Mouse (Mus musculus) forebrain, postnatal 0 days (tissue): ENCODE data around the gene Rbm44. TPM values are rescaled to one million over a fixed set of nuclear protein-coding genes. Genes with fewer than 3 reads are reported as not detected.

Experiments
- ATAC-seq: fragments of 200-750 bp; cut with Nextera tagmentation; 2 replicates; pipeline ENCODE4 v1.8.0; 2017; ENCODE audit warnings: mild to moderate bottlenecking, moderate library complexity
- DNase-seq: peaks from one replicate; pipeline ENCODE4 v3.0.0-alpha.2; 2015
- H3K27ac ChIP-seq: fragments of 300-500 bp; sonication (generic); 2 replicates; pipeline ENCODE4 v1.5.1; 2014; ENCODE audit warnings: low read depth, mild to moderate bottlenecking, antibody characterized with exemption, low read length, moderate library complexity, mixed read lengths
- H3K27me3 ChIP-seq: fragments of 300-500 bp; sonication (generic); 2 replicates; pipeline ENCODE4 v1.6.1; 2014; ENCODE audit warnings: mild to moderate bottlenecking, low read length, mixed read lengths; ENCODE audit not compliant: insufficient read depth
- H3K36me3 ChIP-seq: fragments of 300-500 bp; sonication (generic); 2 replicates; pipeline ENCODE4 v1.6.1; 2014; ENCODE audit warnings: mild to moderate bottlenecking, moderate library complexity; ENCODE audit not compliant: insufficient read depth
- H3K4me1 ChIP-seq: fragments of 300-500 bp; sonication (generic); 2 replicates; pipeline ENCODE4 v1.6.1; 2014; ENCODE audit warnings: antibody characterized with exemption; ENCODE audit not compliant: insufficient read depth
- H3K4me2 ChIP-seq: fragments of 300-500 bp; sonication (generic); 2 replicates; pipeline ENCODE4 v1.6.1; 2014; ENCODE audit warnings: low read depth, mild to moderate bottlenecking, moderate library complexity
- H3K4me3 ChIP-seq: fragments of 300-500 bp; sonication (generic); 2 replicates; pipeline ENCODE4 v1.5.1; 2014; ENCODE audit warnings: low read depth, low read length, mixed read lengths
- H3K9ac ChIP-seq: fragments of 300-500 bp; sonication (generic); 2 replicates; pipeline ENCODE4 v1.6.1; 2014; ENCODE audit warnings: mild to moderate bottlenecking
- H3K9me3 ChIP-seq: fragments of 300-500 bp; sonication (generic); 2 replicates; pipeline ENCODE4 v1.6.1; 2016; ENCODE audit warnings: low read length
- CTCF ChIP-seq: sonication (generic); IDR thresholded peaks from 2 replicates; pipeline ENCODE4 v1.5.1; 2016; ENCODE audit warnings: antibody characterized with exemption, control low read depth, low read depth
- WGBS: fragments of 180-500 bp; shearing (Covaris S2); extraction: QIAGEN DNeasy Blood & Tissue Kit; methylation state at CpG from one replicate; pipeline ENCODE4 v1.1.7; 2014; 5-methylcytosine and 5-hydroxymethylcytosine counted together
- polyA plus RNA-seq: library from polyadenylated mRNA; unstranded; fragments of >200 nt; fragmentation: Nextera tagmentation; extraction: Ambion mirVana; gene quantifications from 2 replicates; pipeline ENCODE4 v1.2.1, GENCODE M21; 2015
- total RNA-seq: library from RNA; depleted of rRNA; stranded (reverse); fragments of >200 nt; gene quantifications from 2 replicates; pipeline ENCODE4 v1.2.3, GENCODE M21; 2014

Rbm44 gene
- total and polyA plus RNA-seq, 2 experiments from 2014 or later, result 0.11 to 0.29 TPM

- no peak for ATAC-seq
- no peak for TF ChIP-seq CTCF
- no peak overlapping the region for H3K4me2 ChIP-seq
- H3K4me1 ChIP-seq, result peaks cover 13% of the 10 kb centered on the region; the same call in 1 of the 2 replicates
- H3K27me3 ChIP-seq, result 0 out of 2 replicates have a peak, but pooled peaks cover 5% of the 10 kb centered on the region
- no peak overlapping the region for H3K9ac ChIP-seq
- 73% methylated on average over 4 of the region's 4 CpGs for WGBS
- H3K27ac ChIP-seq, result no peak overlapping the region
- H3K9me3 ChIP-seq, result no peaks in the 10 kb centered on the region
- DNase-seq, result no peak
- no peaks in the 10 kb centered on the region for H3K36me3 ChIP-seq
- H3K4me3 ChIP-seq, result no peak overlapping the region
These were observed 32.0 kb downstream of the Rbm44 start for GRCm38 (mm10) chr1:91176871-91177270.

- H3K36me3 ChIP-seq, result no peaks in the 10 kb centered on the region
- DNase-seq (peak; percentile 75), ATAC-seq (peak; percentile 60)
- no peaks in the 10 kb centered on the region for H3K9me3 ChIP-seq
- H3K4me1 ChIP-seq, result peaks cover 13% of the 10 kb centered on the region; the same call in 1 of the 2 replicates
- H3K9ac ChIP-seq, result no peak overlapping the region
- WGBS, result 38% methylated on average over 5 of the region's 5 CpGs
- H3K27me3 ChIP-seq, result 0 out of 2 replicates have a peak, but pooled peaks cover 5% of the 10 kb centered on the region
- no peak overlapping the region for H3K4me2 ChIP-seq
- TF ChIP-seq CTCF, result peak; percentile 88
- H3K27ac ChIP-seq, result no peak overlapping the region
- H3K4me3 ChIP-seq, result no peak overlapping the region
These were observed 34.2 kb downstream of the Rbm44 start for GRCm38 (mm10) chr1:91179086-91179485.

GRCm38 (mm10) chr1:91179533-91180173 is 34.8 kb downstream of the Rbm44 start, which contains the start of gene Ramp1:
TSS of gene Ramp1 (plus strand) at chr1:91179822.
- Histone ChIP-seq H3K9me3 (no peaks in the 10 kb centered on the region), H3K36me3 (no peaks in the 10 kb centered on the region), H3K4me1 (peaks cover 13% of the 10 kb centered on the region; the same call in 1 of the 2 replicates), H3K27ac (no peak within 1 kb of the TSS), H3K27me3 (0 out of 2 replicates have a peak, but pooled peaks cover 5% of the 10 kb centered on the region), H3K4me3 (peak within 1 kb of the TSS; percentile 40), H3K9ac (peak within 1 kb of the TSS; percentile 50), H3K4me2 (peak within 1 kb of the TSS; percentile 74)
- no peak; the same call in 1 of the 2 replicates for TF ChIP-seq CTCF
- WGBS, result 5% methylated on average over 37 of the region's 37 CpGs
- DNase-seq, result peak; percentile 21
- peak; percentile 28; the same call in 1 of the 2 replicates for ATAC-seq

- no peak for DNase-seq
- ATAC-seq, result no peak
These were observed 35.3 kb downstream of the Rbm44 start for GRCm38 (mm10) chr1:91180174-91180565.

GRCm38 (mm10) chr1:91180723-91181122 is 35.8 kb downstream of the Rbm44 start:
- TF ChIP-seq CTCF, result no peak
- Histone ChIP-seq H3K4me1 (peaks cover 13% of the 10 kb centered on the region; the same call in 1 of the 2 replicates), H3K4me3 (no peak overlapping the region), H3K9me3 (no peaks in the 10 kb centered on the region), H3K27me3 (0 out of 2 replicates have a peak, but pooled peaks cover 5% of the 10 kb centered on the region), H3K9ac (no peak overlapping the region), H3K27ac (no peak overlapping the region), H3K36me3 (no peaks in the 10 kb centered on the region), H3K4me2 (peak overlapping the region; percentile 74; the same call in 1 of the 2 replicates)
- 71% methylated on average over 6 of the region's 6 CpGs for whole genome bisulfite sequencing
- ATAC-seq (no peak), DNase-seq (no peak)

More at GRCm38 (mm10) chr1:91180174-91180565, 35.3 kb downstream of the Rbm44 start:
- Histone ChIP-seq H3K36me3 (no peaks in the 10 kb centered on the region), H3K9me3 (no peaks in the 10 kb centered on the region), H3K4me1 (peaks cover 13% of the 10 kb centered on the region; the same call in 1 of the 2 replicates), H3K4me2 (peak overlapping the region; percentile 74), H3K27me3 (0 out of 2 replicates have a peak, but pooled peaks cover 5% of the 10 kb centered on the region), H3K9ac (peak overlapping the region; percentile 50), H3K27ac (no peak overlapping the region), H3K4me3 (peak overlapping the region; percentile 40)
- 4% methylated on average over 14 of the region's 14 CpGs for WGBS
- TF ChIP-seq CTCF, result no peak

- Histone ChIP-seq H3K27me3 (0 out of 2 replicates have a peak, but pooled peaks cover 5% of the 10 kb centered on the region), H3K4me1 (peaks cover 13% of the 10 kb centered on the region; the same call in 1 of the 2 replicates), H3K4me3 (no peak overlapping the region), H3K36me3 (no peaks in the 10 kb centered on the region), H3K27ac (peak overlapping the region; percentile 52), H3K9me3 (no peaks in the 10 kb centered on the region), H3K9ac (no peak overlapping the region), H3K4me2 (peak overlapping the region; percentile 74; the same call in 1 of the 2 replicates)
- 50% methylated on average over 5 of the region's 5 CpGs for WGBS
- TF ChIP-seq CTCF, result no peak
- ATAC-seq (peak; percentile 28; the same call in 1 of the 2 replicates), DNase-seq (peak; percentile 35)
These were observed 36.4 kb downstream of the Rbm44 start for GRCm38 (mm10) chr1:91181261-91181660.
